Mouse (Mus musculus) megakaryocyte-erythroid progenitor cell, adult 5 weeks (primary cell): ENCODE measurements around the gene Hist1h3g. TPM values are rescaled to one million over a fixed set of nuclear protein-coding genes. Genes with fewer than 3 reads are reported as not detected.

Experiments
- polyA plus RNA-seq: library from polyadenylated mRNA; stranded (reverse); fragments of >175 nt; gene quantifications from 2 replicates; pipeline ENCODE4 v1.2.3, GENCODE M21; 2012

The Hist1h3g gene
- polyA plus RNA-seq: 19.0 and 22.6 TPM in 2 replicates

GRCm38 (mm10) chr13:23535137-23536075, at the start of gene Hist1h3g:
Hist1h3g (plus strand) TSS chr13:23535422.

DNA sequence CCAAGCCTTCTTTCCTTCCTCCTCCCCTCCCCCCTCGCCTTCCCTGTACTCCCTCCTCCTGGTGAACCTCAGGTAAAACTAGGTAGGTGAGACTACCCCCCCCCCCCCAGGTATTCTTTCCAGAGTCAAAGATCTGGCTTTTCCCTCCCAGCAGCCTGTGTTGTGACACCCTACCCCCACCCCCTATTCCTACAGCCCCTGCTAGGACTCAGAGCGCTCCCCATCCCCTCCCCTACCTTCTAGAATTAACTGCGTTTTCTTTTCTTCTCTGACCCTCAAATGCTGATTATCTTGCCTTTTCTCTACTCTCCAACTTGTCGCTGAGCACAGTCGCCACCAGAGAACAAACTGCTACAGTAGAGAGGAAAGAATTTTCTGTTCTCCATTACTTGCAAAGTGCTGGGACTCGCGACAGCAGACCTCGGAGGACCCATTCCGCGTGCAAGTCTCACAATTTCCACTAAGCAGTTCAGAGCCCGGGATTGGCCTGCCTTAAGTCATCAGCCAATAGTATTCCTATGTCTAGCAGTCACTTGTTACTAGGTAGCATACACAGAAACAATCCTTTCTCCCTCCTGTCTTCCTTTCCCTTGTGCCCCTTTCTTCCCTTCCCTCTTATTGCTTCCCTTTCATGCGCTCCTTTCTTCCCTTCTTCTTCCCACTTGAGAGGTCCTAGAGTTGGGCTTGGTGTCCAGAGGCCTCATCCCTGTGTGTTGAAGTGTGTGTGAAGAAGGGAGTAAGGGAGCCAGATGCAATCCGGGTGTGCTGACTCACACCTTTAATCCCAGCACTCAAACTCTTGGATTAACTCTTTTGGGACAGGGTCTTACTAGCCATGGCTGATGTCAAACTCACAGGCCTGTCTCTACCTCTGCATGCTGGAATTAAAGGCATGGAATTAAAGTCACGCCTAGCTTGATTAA, 46.6 kb upstream of the Hist1h3g start, which contains the start of gene Btn2a2:
Gene Btn2a2 (minus strand): TSS at position 458 of the 923 bp plus-strand sequence.

DNA sequence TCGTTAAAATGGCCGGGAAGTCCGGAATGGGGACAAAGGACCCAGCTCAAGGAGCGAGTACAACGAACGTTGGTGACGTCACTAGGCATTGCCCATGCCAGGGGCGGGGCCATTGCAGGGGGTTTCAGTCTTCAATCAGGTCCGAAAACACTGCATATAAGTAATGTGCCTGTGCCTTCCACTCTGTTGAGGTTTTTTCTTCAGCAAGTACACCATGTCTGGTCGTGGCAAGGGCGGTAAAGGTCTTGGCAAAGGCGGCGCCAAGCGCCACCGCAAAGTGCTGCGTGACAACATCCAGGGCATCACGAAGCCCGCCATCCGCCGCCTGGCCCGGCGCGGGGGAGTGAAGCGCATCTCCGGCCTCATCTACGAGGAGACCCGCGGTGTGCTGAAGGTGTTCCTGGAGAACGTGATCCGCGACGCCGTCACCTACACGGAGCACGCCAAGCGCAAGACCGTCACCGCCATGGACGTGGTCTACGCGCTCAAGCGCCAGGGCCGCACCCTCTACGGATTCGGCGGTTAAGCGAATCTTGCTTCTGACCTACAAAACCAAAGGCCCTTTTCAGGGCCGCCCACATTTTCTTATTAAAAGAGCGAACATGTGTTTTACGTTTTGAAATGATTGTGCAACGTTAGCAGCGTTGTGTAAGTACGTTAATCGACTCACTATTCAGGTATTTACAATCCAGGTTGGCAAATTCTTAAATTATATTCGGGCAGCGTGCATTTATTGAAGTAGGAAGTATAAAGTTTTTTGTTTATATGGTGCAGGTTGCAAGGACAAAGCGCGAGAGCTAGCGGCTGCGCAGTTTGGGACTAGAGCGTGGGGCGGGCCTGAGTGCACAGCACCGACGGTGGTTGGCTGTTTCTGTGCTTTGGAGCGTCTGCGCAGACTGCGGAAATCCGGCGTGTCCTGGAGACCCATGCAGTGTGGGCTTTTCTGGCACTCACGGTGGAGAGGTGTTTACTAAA, 4.0 kb upstream of the Hist1h3g start, which contains the start of gene Hist1h4h:
Gene Hist1h4h (plus strand): TSS at position 150 of the 975 bp plus-strand sequence.

GRCm38 (mm10) chr13:23533560-23534367, 1.5 kb upstream of the Hist1h3g start, which contains the start of gene Hist1h2af:
Hist1h2af (plus strand) TSS chr13:23533906.

DNA sequence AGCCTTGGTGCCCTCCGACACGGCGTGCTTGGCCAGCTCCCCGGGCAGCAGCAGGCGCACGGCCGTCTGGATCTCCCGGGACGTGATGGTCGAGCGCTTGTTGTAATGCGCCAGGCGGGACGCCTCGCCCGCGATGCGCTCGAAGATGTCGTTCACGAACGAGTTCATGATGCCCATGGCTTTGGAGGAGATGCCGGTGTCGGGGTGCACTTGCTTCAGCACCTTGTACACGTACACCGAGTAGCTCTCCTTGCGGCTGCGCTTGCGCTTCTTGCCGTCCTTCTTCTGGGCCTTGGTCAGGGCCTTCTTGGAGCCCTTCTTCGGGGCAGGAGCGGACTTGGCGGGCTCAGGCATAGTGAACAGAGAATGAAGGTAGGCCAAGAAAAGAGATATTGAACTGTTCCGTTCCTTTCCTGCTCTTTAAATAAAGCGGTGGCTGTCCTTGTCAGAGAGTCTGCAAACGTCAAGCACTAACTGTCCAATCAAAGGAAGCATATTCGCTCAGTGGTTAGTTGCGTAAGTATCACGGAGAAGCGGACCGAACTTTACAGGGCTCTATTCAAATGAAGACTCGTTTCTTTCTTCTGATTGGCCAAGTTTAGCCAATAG, 7.9 kb downstream of the Hist1h3g start, which contains the start of gene Hist1h2bh:
Gene Hist1h2bh (minus strand): TSS at position 394 of the 609 bp plus-strand sequence.

DNA sequence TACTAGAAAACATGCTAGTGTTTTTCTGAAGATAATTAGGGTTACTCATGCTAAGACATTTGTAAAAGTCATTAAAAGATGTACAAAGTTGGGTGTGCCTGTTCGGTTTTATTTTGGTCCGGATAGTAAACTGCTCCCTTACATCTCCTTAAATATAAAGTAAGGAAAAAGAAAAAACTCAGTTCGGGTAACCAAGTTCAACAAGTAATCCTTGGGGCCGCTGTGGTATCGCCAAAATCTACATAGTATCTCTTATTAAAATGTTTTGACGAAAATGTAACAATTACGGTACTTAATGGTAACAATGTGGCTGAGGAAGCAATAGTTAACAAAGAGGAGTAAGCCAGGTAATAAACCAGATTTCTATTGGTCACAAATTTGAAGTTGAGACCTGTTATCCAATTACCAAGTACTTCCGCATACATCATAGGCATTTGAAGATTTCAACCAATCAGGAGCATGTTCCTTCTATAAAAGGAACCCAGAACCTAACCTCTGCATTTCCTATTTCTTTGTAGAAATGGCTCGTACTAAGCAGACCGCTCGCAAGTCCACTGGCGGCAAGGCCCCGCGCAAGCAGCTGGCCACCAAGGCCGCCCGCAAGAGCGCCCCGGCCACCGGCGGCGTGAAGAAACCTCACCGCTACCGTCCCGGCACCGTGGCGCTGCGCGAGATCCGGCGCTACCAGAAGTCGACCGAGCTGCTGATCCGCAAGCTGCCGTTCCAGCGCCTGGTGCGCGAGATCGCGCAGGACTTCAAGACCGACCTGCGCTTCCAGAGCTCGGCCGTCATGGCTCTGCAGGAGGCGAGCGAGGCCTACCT, 9.0 kb downstream of the Hist1h3g start, which contains the start of gene Hist1h3f:
Gene Hist1h3f (plus strand): TSS at position 88 of the 822 bp plus-strand sequence.

DNA sequence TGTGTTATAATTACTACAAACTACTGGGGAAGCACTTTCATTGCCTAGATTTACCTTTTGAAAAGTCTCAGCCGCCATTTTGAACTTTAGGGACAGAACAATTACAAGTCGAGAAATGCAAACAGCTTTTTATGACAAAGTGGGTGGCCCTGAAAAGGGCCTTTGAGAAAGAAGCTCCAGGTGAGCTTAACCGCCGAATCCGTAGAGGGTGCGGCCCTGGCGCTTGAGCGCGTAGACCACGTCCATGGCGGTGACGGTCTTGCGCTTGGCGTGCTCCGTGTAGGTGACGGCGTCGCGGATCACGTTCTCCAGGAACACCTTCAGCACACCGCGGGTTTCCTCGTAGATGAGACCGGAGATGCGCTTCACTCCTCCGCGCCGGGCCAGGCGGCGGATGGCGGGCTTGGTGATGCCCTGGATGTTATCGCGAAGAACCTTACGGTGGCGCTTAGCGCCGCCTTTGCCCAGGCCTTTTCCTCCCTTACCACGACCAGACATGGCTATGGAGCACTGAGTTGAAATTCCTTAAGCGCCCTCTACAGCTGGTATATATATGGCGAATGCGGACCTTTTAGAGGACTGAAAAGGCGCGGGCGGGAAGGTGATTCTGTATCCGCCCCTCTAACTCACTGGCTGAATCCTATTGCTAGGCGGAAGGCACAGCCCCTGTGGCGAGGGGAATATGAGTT, 16.1 kb downstream of the Hist1h3g start, which contains the start of gene Hist1h4f:
Gene Hist1h4f (minus strand): TSS at position 503 of the 689 bp plus-strand sequence.

DNA sequence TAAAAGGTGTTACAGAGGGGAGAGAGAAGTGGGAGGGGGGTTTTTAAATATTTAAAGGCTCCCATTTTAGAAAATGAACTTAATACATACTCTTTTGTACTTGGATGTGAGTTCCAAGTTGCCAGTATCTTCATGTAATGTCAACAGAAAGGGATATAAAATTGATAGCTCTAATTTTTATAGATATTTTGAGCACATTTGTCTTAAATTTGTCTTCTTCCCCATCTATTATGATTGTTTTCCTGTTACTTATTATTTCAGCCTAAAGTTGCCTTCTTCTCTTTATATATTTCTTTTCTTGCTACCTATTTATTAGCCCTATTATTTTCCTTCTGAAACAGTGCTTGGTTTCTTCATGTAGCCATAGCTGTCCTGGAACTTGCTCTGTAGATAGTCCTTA, 17.7 kb downstream of the Hist1h3g start, which contains the start of gene Hist1h1d:
Gene Hist1h1d (plus strand): TSS at position 301 of the 400 bp plus-strand sequence.

DNA sequence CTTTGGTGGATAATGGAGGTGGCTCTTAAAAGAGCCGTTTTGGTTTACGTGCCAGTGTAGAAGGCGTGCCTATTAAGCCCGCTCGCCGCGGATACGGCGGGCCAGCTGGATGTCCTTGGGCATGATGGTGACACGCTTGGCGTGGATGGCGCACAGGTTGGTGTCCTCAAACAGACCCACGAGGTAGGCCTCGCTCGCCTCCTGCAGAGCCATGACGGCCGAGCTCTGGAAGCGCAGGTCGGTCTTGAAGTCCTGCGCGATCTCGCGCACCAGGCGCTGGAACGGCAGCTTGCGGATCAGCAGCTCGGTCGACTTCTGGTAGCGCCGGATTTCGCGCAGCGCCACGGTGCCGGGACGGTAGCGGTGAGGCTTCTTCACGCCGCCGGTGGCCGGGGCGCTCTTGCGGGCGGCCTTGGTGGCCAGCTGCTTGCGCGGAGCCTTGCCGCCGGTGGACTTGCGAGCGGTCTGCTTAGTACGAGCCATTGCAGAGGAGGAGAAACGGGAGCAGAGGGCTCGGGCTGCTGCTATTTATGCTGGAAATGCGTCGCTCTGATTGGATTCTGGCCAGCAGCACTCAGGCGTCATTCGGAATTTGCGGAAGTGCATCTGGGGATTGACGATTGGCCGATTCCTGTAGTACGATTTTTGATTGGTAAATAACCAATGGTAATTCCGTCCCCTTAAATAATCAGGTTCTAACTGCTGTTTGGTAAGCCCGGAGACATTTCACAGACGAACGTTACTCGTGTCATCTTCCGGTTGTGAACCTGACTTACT, 26.8 kb downstream of the Hist1h3g start, which contains the start of gene Hist1h3e:
Gene Hist1h3e (minus strand): TSS at position 487 of the 777 bp plus-strand sequence.

DNA sequence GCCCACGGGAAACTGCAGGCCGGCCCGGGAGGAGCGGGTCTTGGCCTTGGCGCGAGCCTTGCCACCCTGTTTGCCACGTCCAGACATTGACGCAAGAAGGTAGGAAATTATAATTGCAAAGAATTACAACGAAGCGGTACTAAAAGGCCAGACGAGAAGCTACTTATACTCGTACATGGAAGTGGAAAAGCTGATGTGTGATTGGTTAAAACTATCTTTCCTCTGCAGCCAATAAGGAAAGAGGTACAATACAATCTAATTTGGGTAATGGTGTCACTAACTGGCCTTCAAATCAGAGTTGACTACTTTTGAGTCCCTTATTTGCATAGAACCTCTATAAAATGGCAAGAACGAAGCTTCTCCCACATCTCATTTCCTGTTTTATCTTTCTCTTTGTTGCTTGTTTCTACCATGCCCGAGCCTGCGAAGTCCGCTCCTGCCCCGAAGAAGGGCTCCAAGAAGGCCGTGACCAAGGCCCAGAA, 35.8 kb downstream of the Hist1h3g start, which contains the start of the genes Hist1h2ae and Hist1h2bg:
Gene Hist1h2ae (minus strand): TSS at position 199 of the 482 bp plus-strand sequence.
Gene Hist1h2bg (plus strand): TSS at position 375 of the 482 bp plus-strand sequence.

DNA sequence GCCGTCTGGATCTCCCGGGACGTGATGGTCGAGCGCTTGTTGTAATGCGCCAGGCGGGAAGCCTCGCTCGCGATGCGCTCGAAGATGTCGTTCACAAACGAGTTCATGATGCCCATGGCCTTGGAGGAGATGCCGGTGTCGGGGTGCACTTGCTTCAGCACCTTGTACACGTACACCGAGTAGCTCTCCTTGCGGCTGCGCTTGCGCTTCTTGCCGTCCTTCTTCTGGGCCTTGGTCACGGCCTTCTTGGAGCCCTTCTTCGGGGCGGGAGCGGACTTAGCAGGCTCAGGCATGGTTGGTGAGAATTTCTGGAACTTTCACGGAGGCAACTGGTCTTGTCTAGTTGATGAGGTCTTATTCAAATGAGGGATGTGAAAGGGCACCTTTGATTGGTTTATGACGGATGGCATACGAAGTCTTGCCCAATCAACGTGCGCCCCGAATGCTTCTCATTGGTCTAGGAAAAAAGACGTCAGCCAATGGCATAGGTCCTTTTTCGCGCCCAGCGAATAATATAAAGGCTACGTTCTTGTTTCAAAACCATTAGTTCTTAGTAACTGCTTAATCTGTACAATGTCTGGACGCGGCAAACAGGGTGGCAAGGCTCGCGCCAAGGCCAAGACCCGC, 38.8 kb downstream of the Hist1h3g start, which contains the start of the genes Hist1h2bf and Hist1h2ad:
Gene Hist1h2bf (minus strand): TSS at position 299 of the 627 bp plus-strand sequence.
Gene Hist1h2ad (plus strand): TSS at position 484 of the 627 bp plus-strand sequence.

DNA sequence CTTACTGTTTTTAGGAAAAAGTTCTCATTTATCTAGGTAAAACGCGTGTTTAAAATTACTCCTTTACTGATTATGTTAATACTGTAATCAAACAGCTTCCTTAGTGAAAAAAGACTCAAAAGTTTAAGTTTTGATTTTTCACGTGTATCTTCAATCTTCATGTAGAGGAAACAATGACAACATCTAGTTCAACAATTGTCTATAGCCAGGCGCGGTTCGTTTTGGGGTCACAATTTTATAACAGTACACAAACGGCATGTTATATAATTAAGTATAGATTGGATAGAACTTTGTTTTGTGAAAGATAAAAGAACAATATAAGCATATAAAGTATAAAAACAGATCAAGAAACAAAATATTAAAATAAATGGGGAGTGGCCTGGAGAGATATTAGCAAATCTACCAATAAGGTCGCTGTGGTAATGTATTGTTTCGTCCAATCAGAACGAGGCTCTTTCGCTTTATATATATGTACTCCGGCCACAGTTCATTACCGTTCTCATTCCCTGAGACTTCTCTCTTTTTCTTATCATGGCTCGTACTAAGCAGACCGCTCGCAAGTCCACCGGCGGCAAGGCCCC, 40.1 kb downstream of the Hist1h3g start, which contains the start of gene Hist1h3d:
Gene Hist1h3d (plus strand): TSS at position 493 of the 581 bp plus-strand sequence.

GRCm38 (mm10) chr13:23581408-23582218, 46.4 kb downstream of the Hist1h3g start, which contains the start of gene Hist1h4d:
Hist1h4d (plus strand) TSS chr13:23581598.

